Mouse (Mus musculus): ENCODE results near the gene Casz1. TPM values are rescaled to one million over a fixed set of nuclear protein-coding genes. Genes with fewer than 3 reads are reported as not detected.

Gene Casz1
- total RNA-seq, 2 experiments from 2014 or later = 1.0 to 1.5 TPM

DNA sequence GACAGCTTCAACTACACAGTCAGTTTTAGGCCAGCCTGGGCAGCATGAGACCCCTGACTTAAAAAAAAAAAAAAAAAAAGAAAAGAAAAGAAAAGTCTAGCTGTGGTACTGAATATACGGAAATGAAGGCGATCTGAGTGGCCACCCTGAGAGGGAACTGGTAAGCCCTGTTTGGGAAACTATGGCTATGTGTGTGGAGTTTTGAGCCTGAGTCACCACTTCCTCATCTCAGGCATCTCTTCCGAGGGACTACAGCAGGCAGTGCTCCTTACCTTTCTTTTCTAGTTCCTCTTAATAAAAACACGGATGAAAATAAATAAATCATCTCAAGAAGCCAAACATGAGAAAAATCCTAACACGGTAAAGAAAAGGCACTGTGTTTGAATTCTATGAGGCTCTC is 197.3 kb downstream of the Casz1 start:
- no peak for TF ChIP-seq CTCF (IDR thresholded peaks at IDR 0.05)
- no peak overlapping the region for H3K27ac ChIP-seq

DNA sequence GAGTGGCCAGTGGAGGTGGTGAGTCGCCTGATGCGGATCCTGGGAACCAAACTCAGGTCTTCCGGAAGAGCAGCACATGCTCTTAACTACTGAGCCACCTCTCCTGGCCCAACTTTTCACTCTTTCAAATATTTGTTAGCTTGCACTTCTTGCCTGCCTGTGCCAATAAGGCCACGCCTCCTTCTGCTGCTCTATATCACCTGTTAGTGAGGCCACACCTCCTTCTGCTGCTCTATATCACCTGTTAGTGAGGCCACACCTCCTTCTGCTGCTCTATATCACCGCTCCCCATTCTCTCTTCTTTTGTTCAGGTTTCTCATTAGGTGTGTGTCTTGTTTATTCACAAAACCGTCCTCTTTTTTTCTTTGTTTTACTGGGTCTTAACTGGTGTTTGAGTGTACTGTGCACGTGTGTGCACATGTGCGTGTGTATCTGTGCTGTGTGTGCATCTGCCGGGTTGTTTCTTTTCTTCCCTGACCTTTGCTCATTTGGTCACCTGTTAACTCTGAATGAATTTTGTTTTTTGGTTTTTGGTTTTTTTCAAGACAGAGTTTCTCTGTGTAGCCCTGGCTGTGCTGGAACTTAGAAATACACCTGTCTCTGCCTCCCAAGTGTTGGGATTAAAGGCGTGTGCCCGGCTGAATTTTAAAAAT is 198.3 kb downstream of the Casz1 start:
- Histone ChIP-seq H3K27ac (no peak overlapping the region), H3K4me3 (no peak overlapping the region)
- TF ChIP-seq CTCF (IDR thresholded peaks at IDR 0.05) = no peak
- no peak for DNase-seq (ENCODE audit: extremely low spot score in 1 of 2, low spot score in 2 of 2)
- intact Hi-C loops (cut with DNase I) = no loop called here

More for the DNA sequence above, 197.3 kb downstream of the Casz1 start:
- no peak overlapping the region for H3K4me3 ChIP-seq
- intact Hi-C loops (cut with DNase I) = no loop called here
- DNase-seq (ENCODE audit: extremely low spot score in 1 of 2, low spot score in 2 of 2) = no peak

Other genes starting within 250 kb of the Casz1 start
- gene Exosc10, start 246.0 kb upstream of the Casz1 start, total RNA-seq (2021) = 10 to 100 TPM; 50.0 to 50.6 TPM
- gene Srm, start 212.9 kb upstream of the Casz1 start, total RNA-seq (2021) = 10 to 100 TPM; 77.2 to 77.4 TPM
- gene Masp2, start 201.9 kb upstream of the Casz1 start, total RNA-seq (2021) = 1 to 10 TPM; 4.1 to 4.7 TPM
- 100 to 1,000 TPM; 198 to 208 TPM for gene Tardbp, start 177.4 kb upstream of the Casz1 start, total RNA-seq (2021)
- not detected for gene Gm572, start 161.1 kb upstream of the Casz1 start, total RNA-seq (2021)

All from left cerebral cortex, adult 2 months (tissue).